Mouse (Mus musculus) right cerebral cortex, postnatal 25 days (tissue): ENCODE measurements around the gene A430005L14Rik.
"Not testable (repeated sequence)": the region's sequence is repeated elsewhere in the genome, so short reads cannot be mapped to it uniquely, and the experiment has no call there.

Source experiments
- DNase-seq: peaks from one replicate; pipeline ENCODE4 v3.0.0; 2022

The A430005L14Rik gene

GRCm38 (mm10) chr4:153956569-153957405, at the start of gene A430005L14Rik:
A430005L14Rik (plus strand) TSS chr4:153957237.
- peak; percentile 99 for DNase-seq

- no peak for DNase-seq
These were observed 49.5 kb upstream of the A430005L14Rik start for GRCm38 (mm10) chr4:153907573-153907972.

- no peak for DNase-seq
These were observed 43.4 kb upstream of the A430005L14Rik start for GRCm38 (mm10) chr4:153913635-153914034.

GRCm38 (mm10) chr4:153917773-153918500, 39.1 kb upstream of the A430005L14Rik start:
- peak; percentile 26 for DNase-seq

- DNase-seq: no peak
These were observed 36.4 kb upstream of the A430005L14Rik start for GRCm38 (mm10) chr4:153920517-153921233.

GRCm38 (mm10) chr4:153922090-153922489, 34.9 kb upstream of the A430005L14Rik start:
- DNase-seq: not testable (repeated sequence)

GRCm38 (mm10) chr4:153928772-153929299, 28.2 kb upstream of the A430005L14Rik start:
- DNase-seq: no peak

GRCm38 (mm10) chr4:153929425-153929824, 27.6 kb upstream of the A430005L14Rik start:
- no peak for DNase-seq

GRCm38 (mm10) chr4:153929921-153930320, 27.1 kb upstream of the A430005L14Rik start:
- DNase-seq: no peak

- DNase-seq: no peak
These were observed 13.8 kb upstream of the A430005L14Rik start for GRCm38 (mm10) chr4:153943243-153943642.

- DNase-seq: no peak
These were observed 12.8 kb upstream of the A430005L14Rik start for GRCm38 (mm10) chr4:153944261-153944660.

- DNase-seq: no peak
These were observed 11.3 kb upstream of the A430005L14Rik start for GRCm38 (mm10) chr4:153945741-153946140.

GRCm38 (mm10) chr4:153950372-153950771, 6.7 kb upstream of the A430005L14Rik start:
- no peak for DNase-seq

- DNase-seq: no peak
These were observed 5.9 kb upstream of the A430005L14Rik start for GRCm38 (mm10) chr4:153951150-153951549.

GRCm38 (mm10) chr4:153951692-153952091, 5.3 kb upstream of the A430005L14Rik start:
- DNase-seq: no peak

- DNase-seq: no peak
These were observed 1.4 kb upstream of the A430005L14Rik start for GRCm38 (mm10) chr4:153955651-153956050.

GRCm38 (mm10) chr4:153957444-153958250, 610 bp downstream of the A430005L14Rik start:
- DNase-seq: no peak

GRCm38 (mm10) chr4:153962631-153963030, 5.6 kb downstream of the A430005L14Rik start:
- peak; percentile 48 for DNase-seq

GRCm38 (mm10) chr4:153966651-153967050, 9.6 kb downstream of the A430005L14Rik start:
- no peak for DNase-seq

- DNase-seq: no peak
These were observed 10.5 kb downstream of the A430005L14Rik start for GRCm38 (mm10) chr4:153967556-153967955.

GRCm38 (mm10) chr4:153968063-153968462, 11.0 kb downstream of the A430005L14Rik start:
- no peak for DNase-seq
